Mouse (Mus musculus) lung, postnatal 0 days (tissue): ENCODE data around the gene Slc25a33. TPM values are rescaled to one million over a fixed set of nuclear protein-coding genes. Genes with fewer than 3 reads are reported as not detected.

Source experiments
- ATAC-seq: fragments of 200-750 bp; cut with Nextera tagmentation; 2 replicates; pipeline ENCODE4 v1.8.0; 2017; ENCODE audit warnings: moderate library complexity
- DNase-seq: peaks from one replicate; pipeline ENCODE4 v3.0.0-alpha.2; 2016; ENCODE audit warnings: low spot score
- H3K27ac ChIP-seq: fragments of 300-500 bp; sonication (generic); 2 replicates; pipeline ENCODE4 v1.5.1; 2014; ENCODE audit warnings: antibody characterized with exemption, mild to moderate bottlenecking, low read length, mixed read lengths
- H3K27me3 ChIP-seq: fragments of 300-500 bp; sonication (generic); replicated peaks from 2 replicates; pipeline ENCODE4 v1.6.1; 2014; ENCODE audit warnings: low read length, mixed read lengths; ENCODE audit not compliant: insufficient read depth
- H3K36me3 ChIP-seq: fragments of 300-500 bp; sonication (generic); 2 replicates; pipeline ENCODE4 v1.6.1; 2014; ENCODE audit warnings: low read length, mixed read lengths; ENCODE audit not compliant: insufficient read depth
- H3K4me1 ChIP-seq: fragments of 300-500 bp; sonication (generic); 2 replicates; pipeline ENCODE4 v1.6.1; 2014; ENCODE audit warnings: antibody characterized with exemption, low read depth, low read length, mixed read lengths; ENCODE audit not compliant: insufficient read depth
- H3K4me2 ChIP-seq: fragments of 300-500 bp; sonication (generic); replicated peaks from 2 replicates; pipeline ENCODE4 v1.6.1; 2014; ENCODE audit warnings: low read depth, mild to moderate bottlenecking, low read length, moderate library complexity, mixed read lengths
- H3K4me3 ChIP-seq: fragments of 300-500 bp; sonication (generic); 2 replicates; pipeline ENCODE4 v1.5.1; 2014; ENCODE audit warnings: low read depth, low read length
- H3K9ac ChIP-seq: fragments of 300-500 bp; sonication (generic); replicated peaks from 2 replicates; pipeline ENCODE4 v1.6.1; 2014; ENCODE audit warnings: low read depth, mild to moderate bottlenecking
- H3K9me3 ChIP-seq: fragments of 300-500 bp; sonication (generic); 2 replicates; pipeline ENCODE4 v1.6.1; 2016; ENCODE audit warnings: low read length, mixed read lengths
- CTCF ChIP-seq: IDR thresholded peaks from 2 replicates; pipeline ENCODE4 v1.5.1; 2016; ENCODE audit warnings: antibody characterized with exemption, mild to moderate bottlenecking
- EP300 ChIP-seq: IDR thresholded peaks from 2 replicates; pipeline ENCODE4 v1.6.1; 2016; ENCODE audit warnings: antibody characterized with exemption, mild to moderate bottlenecking, control low read depth
- WGBS: fragments of 180-500 bp; shearing (Covaris S2); extraction: QIAGEN DNeasy Blood & Tissue Kit; methylation state at CpG from one replicate; pipeline ENCODE4 v1.1.7; 2014; 5-methylcytosine and 5-hydroxymethylcytosine counted together
- microRNA-seq: library from miRNA; unstranded; fragments of <30 nt; microRNA quantifications from one replicate; pipeline ENCODE4, GENCODE M21; 2016
- polyA plus RNA-seq: library from polyadenylated mRNA; unstranded; fragments of >200 nt; fragmentation: Nextera tagmentation; extraction: Ambion mirVana; gene quantifications from 2 replicates; pipeline ENCODE4 v1.2.1, GENCODE M21; 2015

The Slc25a33 gene
- polyA plus RNA-seq, 1 experiment from 2014 or later: 8.6 TPM

DNA sequence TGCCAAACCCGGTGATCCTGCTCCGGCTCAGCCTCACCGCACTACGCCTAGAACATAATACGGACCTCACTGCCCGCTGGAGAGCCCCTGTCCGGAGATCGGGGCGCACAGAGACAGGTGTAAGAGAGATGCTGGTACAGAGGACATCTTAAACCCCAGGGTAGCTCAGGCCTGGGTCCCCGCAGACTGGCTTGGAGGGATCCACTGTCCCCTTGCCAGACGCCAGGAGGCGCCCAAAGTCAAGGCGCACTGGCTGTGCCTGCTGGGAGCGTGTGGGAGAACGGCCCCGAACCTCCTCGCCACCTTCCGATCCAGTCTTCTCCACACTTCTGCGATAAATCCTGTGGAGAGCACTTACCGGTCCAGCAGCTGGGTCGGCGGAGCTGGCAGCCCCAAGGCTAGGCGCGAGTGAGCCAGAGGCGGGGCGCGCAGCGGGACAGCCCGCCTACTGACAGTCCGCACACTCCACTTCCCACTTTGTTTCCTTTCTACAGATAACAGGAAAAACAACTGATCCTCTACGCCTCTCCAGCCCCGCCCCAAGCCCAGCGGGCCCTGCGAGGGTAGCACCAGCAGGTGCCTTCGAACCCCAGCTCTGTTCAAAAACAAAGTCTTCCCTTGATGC is 75.8 kb downstream of the Slc25a33 start:
- peak overlapping the region; percentile 48 for H3K4me3 ChIP-seq
- no peaks in the 10 kb centered on the region for H3K36me3 ChIP-seq
- no peak for TF ChIP-seq EP300
- TF ChIP-seq CTCF: peak; percentile 81
- H3K27me3 ChIP-seq: no peaks in the 10 kb centered on the region
- no peaks in the 10 kb centered on the region for H3K9me3 ChIP-seq
- no peaks in the 10 kb centered on the region for H3K4me1 ChIP-seq
- H3K4me2 ChIP-seq: peak overlapping the region; percentile 79
- peak; percentile 81 for ATAC-seq
- peak overlapping the region; percentile 23; the same call in 1 of the 2 replicates for H3K9ac ChIP-seq
- H3K27ac ChIP-seq: peak overlapping the region; percentile 49; the same call in 1 of the 2 replicates
- peak; percentile 70 for DNase-seq
- 2% methylated on average over 35 of the region's 35 CpGs for WGBS

DNA sequence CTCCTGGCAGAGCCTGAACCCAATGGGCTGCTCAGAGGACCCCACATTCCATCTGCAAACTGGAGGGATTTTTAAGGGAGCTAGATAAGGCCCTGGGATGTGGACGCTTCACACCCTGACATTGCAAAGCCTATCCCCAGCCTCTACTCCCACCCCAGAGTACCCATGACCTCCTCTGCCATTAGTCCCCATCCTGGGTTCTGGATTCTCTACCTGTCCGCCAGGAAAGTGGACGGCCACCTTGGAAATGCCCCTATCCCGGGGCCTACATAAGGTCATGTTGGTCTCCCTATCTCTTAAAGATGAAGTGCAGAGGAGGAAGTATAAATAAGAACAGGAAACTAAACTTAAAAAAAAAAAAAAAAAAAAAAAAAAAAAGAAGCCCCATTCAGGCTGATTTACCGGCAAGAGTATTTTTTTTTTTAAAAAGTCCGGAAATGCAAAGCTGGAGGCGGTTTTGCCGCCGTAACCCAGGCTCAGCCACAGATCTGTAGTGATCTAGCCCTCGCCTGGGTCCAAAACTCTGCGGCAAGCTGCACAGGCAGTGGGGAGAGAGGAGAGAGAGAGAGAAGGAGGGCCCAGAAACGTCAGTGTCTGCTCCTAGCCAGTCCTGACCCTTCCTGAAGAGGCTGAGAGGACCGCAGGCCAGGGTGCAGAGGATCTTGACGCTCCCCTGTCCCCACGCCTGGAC is 76.4 kb downstream of the Slc25a33 start:
- peak overlapping the region; percentile 48 for H3K4me3 ChIP-seq
- H3K4me2 ChIP-seq: peak overlapping the region; percentile 79
- DNase-seq (peak; percentile 27), ATAC-seq (peak; percentile 31)
- no peaks in the 10 kb centered on the region for H3K27me3 ChIP-seq
- no peaks in the 10 kb centered on the region for H3K9me3 ChIP-seq
- peak overlapping the region; percentile 23; the same call in 1 of the 2 replicates for H3K9ac ChIP-seq
- no peaks in the 10 kb centered on the region for H3K4me1 ChIP-seq
- H3K36me3 ChIP-seq: no peaks in the 10 kb centered on the region
- peak overlapping the region; percentile 49; the same call in 1 of the 2 replicates for H3K27ac ChIP-seq
- WGBS: 24% methylated on average over 15 of the region's 15 CpGs
- TF ChIP-seq CTCF: no peak
- no peak for TF ChIP-seq EP300

DNA sequence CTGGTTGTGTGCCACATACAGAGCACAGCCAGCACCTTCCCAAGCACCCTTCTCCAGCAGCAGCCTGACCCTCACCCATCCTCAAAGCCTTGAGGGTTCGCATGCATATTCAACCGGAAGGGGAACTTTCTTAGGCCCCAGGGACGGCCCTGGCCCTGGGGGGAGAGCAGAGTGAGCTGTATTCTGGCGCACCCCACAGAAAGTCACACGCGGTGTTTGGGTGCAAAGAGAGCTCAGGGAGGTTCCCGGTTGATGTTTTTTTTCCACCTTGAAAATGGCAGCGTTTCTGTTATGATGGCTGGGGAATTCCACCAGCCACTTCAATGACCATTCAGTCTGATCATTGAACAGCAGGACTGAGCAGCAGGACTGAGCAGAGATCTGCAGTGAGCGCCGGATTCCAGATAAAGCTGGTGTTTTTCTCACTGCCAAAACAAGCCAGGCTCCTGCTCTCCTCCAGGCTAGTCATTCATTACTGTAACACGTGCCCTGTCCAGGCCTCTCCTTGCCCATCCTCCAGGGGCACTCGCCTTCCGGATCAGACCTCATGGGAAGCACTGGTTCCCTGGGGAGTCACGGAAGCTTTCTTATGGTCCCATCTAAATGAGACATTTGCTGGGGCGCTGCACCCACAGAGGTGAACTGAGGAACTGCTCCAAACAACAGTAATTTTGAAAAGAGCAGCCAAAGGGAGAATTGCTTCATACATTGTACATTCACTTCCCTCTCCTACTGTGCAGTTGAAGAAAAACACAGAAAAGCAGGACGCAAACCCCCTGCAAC is 77.7 kb downstream of the Slc25a33 start:
- Histone ChIP-seq H3K27me3 (no peaks in the 10 kb centered on the region), H3K4me3 (no peak overlapping the region), H3K4me1 (no peaks in the 10 kb centered on the region), H3K27ac (no peak overlapping the region), H3K36me3 (no peaks in the 10 kb centered on the region), H3K9ac (no peak overlapping the region), H3K9me3 (no peaks in the 10 kb centered on the region), H3K4me2 (0 out of 2 replicates have a peak overlapping the region, but pooled peaks have one; percentile 5)
- ATAC-seq (peak; percentile 35; the same call in 1 of the 2 replicates), DNase-seq (peak; percentile 47)
- peak; percentile 37 for TF ChIP-seq CTCF
- no peak for TF ChIP-seq EP300
- WGBS: 29% methylated on average over 16 of the region's 16 CpGs

Small RNA genes lying within 50 kb of the gene (microRNA-seq; reads per million reads assigned to microRNA genes)
- not detected for gene Gm47301

Other genes with a start within 250 kb of the Slc25a33 start
- gene Clstn1, start 187.8 kb downstream of the Slc25a33 start, polyA plus RNA-seq: 43.6 and 48.7 TPM in 2 replicates
- 3.8 and 4.0 TPM in 2 replicates for gene Pik3cd, start 71.7 kb downstream of the Slc25a33 start, polyA plus RNA-seq
- gene Tmem201, start 36.2 kb downstream of the Slc25a33 start, polyA plus RNA-seq: 8.2 and 9.4 TPM in 2 replicates
- gene Spsb1, start 180.8 kb upstream of the Slc25a33 start, polyA plus RNA-seq: 14.6 and 19.2 TPM in 2 replicates
- 44.8 and 45.8 TPM in 2 replicates for gene H6pd, start 234.7 kb upstream of the Slc25a33 start, polyA plus RNA-seq